ENCODE assay signal across 20 mouse cellular contexts in genomic region chr11:95371182-95371581, GRCm38 (mm10).
"Had no signal": no experiment of that assay in that cellular context is flagged by ENCODE, and none has a peak within 500 bp of the region (broad histone marks: within the 10 kb centered on the region; RNA-seq: fewer than 3 reads in every experiment).

No protein-coding gene starts in this region.

- DNase-seq: lung, adult 18-20 months; lung, embryonic 14.5 days; lung, postnatal 10 days; lung, postnatal 36 days; retina, postnatal 1 day; right cerebral cortex, adult 18-20 months; right cerebral cortex, postnatal 25 days; right cerebral cortex, postnatal 4 days; spleen, adult 18-20 months; thymus, adult 2 months; thymus, postnatal 25 days; thymus, postnatal 4 days had no signal

- H3K9ac ChIP-seq: lung, embryonic 14.5 days; midbrain, embryonic 13.5 days; midbrain, embryonic 15.5 days; neural tube, embryonic 13.5 days; neural tube, embryonic 15.5 days; stomach, embryonic 15.5 days had no signal

- ATAC-seq: midbrain, embryonic 13.5 days; midbrain, embryonic 15.5 days had no signal

- H3K4me3 ChIP-seq: megakaryocyte, embryonic 14.5 days; midbrain, embryonic 13.5 days; midbrain, embryonic 15.5 days; neural tube, embryonic 13.5 days; neural tube, embryonic 15.5 days; stomach, embryonic 15.5 days had no signal

- H3K4me1 ChIP-seq: midbrain, embryonic 15.5 days; neural tube, embryonic 13.5 days had no signal

- H3K27me3 ChIP-seq: midbrain, embryonic 13.5 days; midbrain, embryonic 15.5 days; neural tube, embryonic 13.5 days; neural tube, embryonic 15.5 days; stomach, embryonic 15.5 days had no signal

- H3K9me3 ChIP-seq: megakaryocyte, embryonic 14.5 days; midbrain, embryonic 13.5 days; midbrain, embryonic 15.5 days; neural tube, embryonic 13.5 days; neural tube, embryonic 15.5 days; stomach, embryonic 15.5 days had no signal

- H3K4me2 ChIP-seq: lung, embryonic 14.5 days; midbrain, embryonic 11.5 days; midbrain, embryonic 13.5 days; midbrain, embryonic 15.5 days; neural tube, embryonic 13.5 days; neural tube, embryonic 15.5 days; stomach, embryonic 15.5 days had no signal

- H3K36me3 ChIP-seq: midbrain, embryonic 15.5 days; neural tube, embryonic 15.5 days had no signal

- H3K27ac ChIP-seq: macrophage; midbrain, embryonic 13.5 days; midbrain, embryonic 15.5 days; neural tube, embryonic 13.5 days had no signal
